Mouse (Mus musculus) kidney, postnatal 0 days (tissue): Measurements from ENCODE around the gene Vps45. TPM values are rescaled to one million over a fixed set of nuclear protein-coding genes. Genes with fewer than 3 reads are reported as not detected.

ENCODE experiments used
- ATAC-seq: fragments of 200-750 bp; cut with Nextera tagmentation; replicated peaks from 2 replicates; pipeline ENCODE4 v1.8.0; 2017; ENCODE audit warnings: low read depth, moderate number of reproducible peaks, moderate TSS enrichment, moderate library complexity; ENCODE audit not compliant: low FRiP score
- DNase-seq: peaks from one replicate; pipeline ENCODE4 v3.0.0-alpha.2; 2016; ENCODE audit warnings: low spot score
- H3K27ac ChIP-seq: fragments of 300-500 bp; sonication (generic); 2 replicates; pipeline ENCODE4 v1.5.1; 2014; ENCODE audit warnings: mild to moderate bottlenecking
- H3K27me3 ChIP-seq: fragments of 300-500 bp; sonication (generic); 2 replicates; pipeline ENCODE4 v1.6.1; 2014; ENCODE audit warnings: low read length, mixed read lengths; ENCODE audit not compliant: insufficient read depth
- H3K36me3 ChIP-seq: fragments of 300-500 bp; sonication (generic); 2 replicates; pipeline ENCODE4 v1.6.1; 2014; ENCODE audit warnings: low read length, mixed read lengths; ENCODE audit not compliant: insufficient read depth
- H3K4me1 ChIP-seq: fragments of 300-500 bp; sonication (generic); replicated peaks from 2 replicates; pipeline ENCODE4 v1.6.1; 2014; ENCODE audit warnings: antibody characterized with exemption, low read length, mixed read lengths; ENCODE audit not compliant: insufficient read depth
- H3K4me2 ChIP-seq: fragments of 300-500 bp; sonication (generic); 2 replicates; pipeline ENCODE4 v1.6.1; 2014; ENCODE audit warnings: mild to moderate bottlenecking, low read length, moderate library complexity, mixed read lengths
- H3K4me3 ChIP-seq: fragments of 300-500 bp; sonication (generic); replicated peaks from 2 replicates; pipeline ENCODE4 v1.5.1; 2014; ENCODE audit warnings: low read depth, low read length
- H3K9ac ChIP-seq: fragments of 300-500 bp; sonication (generic); 2 replicates; pipeline ENCODE4 v1.6.1; 2014; ENCODE audit warnings: low read depth, low read length
- H3K9me3 ChIP-seq: fragments of 300-500 bp; sonication (generic); replicated peaks from 2 replicates; pipeline ENCODE4 v1.6.1; 2016; ENCODE audit warnings: low read length, inconsistent platforms, mixed read lengths
- CTCF ChIP-seq: IDR thresholded peaks from 2 replicates; pipeline ENCODE4 v1.5.1; 2016; ENCODE audit warnings: antibody characterized with exemption, low read depth, mild to moderate bottlenecking, moderate library complexity
- WGBS: fragments of 180-500 bp; shearing (Covaris S2); extraction: QIAGEN DNeasy Blood & Tissue Kit; methylation state at CpG from one replicate; pipeline ENCODE4 v1.1.7; 2014; 5-methylcytosine and 5-hydroxymethylcytosine counted together
- polyA plus RNA-seq: library from polyadenylated mRNA; unstranded; fragments of >200 nt; fragmentation: Nextera tagmentation; extraction: Ambion mirVana; gene quantifications from 2 replicates; pipeline ENCODE4 v1.2.1, GENCODE M21; 2015

Gene Vps45
- polyA plus RNA-seq, 1 experiment from 2014 or later, result 41.9 TPM

DNA sequence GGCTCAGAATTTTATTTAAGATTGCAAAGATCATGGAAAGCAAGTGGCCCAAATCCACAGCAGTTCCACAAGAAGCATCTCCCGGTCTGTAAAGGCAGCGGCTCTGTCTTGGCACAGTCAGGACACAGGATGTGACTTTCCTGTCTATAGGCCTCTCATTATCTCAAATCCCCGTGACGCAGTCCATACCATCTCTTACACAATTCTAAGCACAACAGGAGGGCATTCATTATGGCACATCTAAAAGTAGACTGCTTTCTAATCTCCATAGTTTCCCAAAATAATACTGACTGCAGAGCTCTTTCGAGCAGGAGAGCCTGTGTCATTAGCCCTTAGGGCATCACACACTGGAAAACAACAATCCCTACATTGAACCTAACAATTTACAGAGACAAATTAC, 45.5 kb downstream of the Vps45 start:
- H3K27ac ChIP-seq, result no peak overlapping the region
- ATAC-seq, result no peak

DNA sequence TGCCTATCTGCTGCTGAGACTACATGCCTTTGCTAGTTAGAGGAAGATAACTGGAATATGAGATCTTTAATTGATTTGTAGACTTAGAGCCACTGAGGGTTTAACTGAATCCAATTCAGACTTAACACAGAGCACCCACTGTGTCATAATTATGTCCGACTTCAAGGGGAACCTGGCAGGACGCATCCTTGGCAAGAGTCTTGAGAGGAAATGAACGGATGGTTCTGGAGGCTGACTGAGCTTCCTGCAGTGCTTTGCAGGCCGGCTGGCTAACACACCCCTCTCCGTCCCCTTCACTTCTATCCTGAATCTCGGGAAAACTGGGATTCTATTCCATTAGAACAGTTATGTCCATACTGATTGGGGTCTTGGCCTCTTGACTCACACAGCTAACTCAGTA, 49.8 kb downstream of the Vps45 start:
- Histone ChIP-seq H3K27me3 (no peaks in the 10 kb centered on the region), H3K4me3 (no peak overlapping the region), H3K36me3 (no peaks in the 10 kb centered on the region), H3K27ac (no peak overlapping the region), H3K9me3 (no peaks in the 10 kb centered on the region), H3K4me2 (no peak overlapping the region), H3K9ac (no peak overlapping the region), H3K4me1 (no peaks in the 10 kb centered on the region)
- WGBS, result 79% methylated on average over 6 of the region's 6 CpGs
- no peak for TF ChIP-seq CTCF
- ATAC-seq (no peak), DNase-seq (no peak)

More for the DNA sequence above, 45.5 kb downstream of the Vps45 start:
- DNase-seq, result no peak
- H3K4me3 ChIP-seq, result no peak overlapping the region
- H3K9me3 ChIP-seq, result no peaks in the 10 kb centered on the region
- no peak overlapping the region for H3K9ac ChIP-seq
- no peaks in the 10 kb centered on the region for H3K4me1 ChIP-seq
- H3K36me3 ChIP-seq, result no peaks in the 10 kb centered on the region
- H3K4me2 ChIP-seq, result no peak overlapping the region
- 70% methylated on average over 5 of the region's 5 CpGs for WGBS
- H3K27me3 ChIP-seq, result no peaks in the 10 kb centered on the region
- no peak for TF ChIP-seq CTCF

DNA sequence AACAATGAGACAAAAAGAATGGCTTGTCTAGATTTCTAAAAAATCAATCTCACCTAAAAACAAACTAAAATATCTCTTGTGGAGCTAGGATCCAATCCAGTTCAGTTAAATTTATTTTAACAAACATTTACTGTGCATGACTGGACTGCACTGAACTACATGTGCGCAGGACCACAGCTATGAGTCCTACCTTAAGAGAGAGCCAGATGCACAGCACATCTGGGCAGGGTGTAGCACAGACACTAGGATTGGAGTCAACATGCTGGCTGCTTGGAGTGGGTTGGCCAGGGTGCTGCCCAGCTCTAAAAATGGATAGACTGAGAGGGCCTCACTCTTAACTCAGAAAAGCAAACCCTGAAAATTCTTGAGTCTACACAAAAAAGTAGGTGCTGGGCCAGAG, 56.7 kb downstream of the Vps45 start:
- TF ChIP-seq CTCF, result no peak
- no peak for ATAC-seq
- 94% methylated on average over 1 of the region's 1 CpGs for WGBS
- Histone ChIP-seq H3K4me2 (no peak overlapping the region), H3K27ac (no peak overlapping the region), H3K4me1 (no peaks in the 10 kb centered on the region), H3K36me3 (no peaks in the 10 kb centered on the region), H3K9ac (no peak overlapping the region), H3K27me3 (no peaks in the 10 kb centered on the region), H3K4me3 (no peak overlapping the region), H3K9me3 (no peaks in the 10 kb centered on the region)
- DNase-seq, result no peak

DNA sequence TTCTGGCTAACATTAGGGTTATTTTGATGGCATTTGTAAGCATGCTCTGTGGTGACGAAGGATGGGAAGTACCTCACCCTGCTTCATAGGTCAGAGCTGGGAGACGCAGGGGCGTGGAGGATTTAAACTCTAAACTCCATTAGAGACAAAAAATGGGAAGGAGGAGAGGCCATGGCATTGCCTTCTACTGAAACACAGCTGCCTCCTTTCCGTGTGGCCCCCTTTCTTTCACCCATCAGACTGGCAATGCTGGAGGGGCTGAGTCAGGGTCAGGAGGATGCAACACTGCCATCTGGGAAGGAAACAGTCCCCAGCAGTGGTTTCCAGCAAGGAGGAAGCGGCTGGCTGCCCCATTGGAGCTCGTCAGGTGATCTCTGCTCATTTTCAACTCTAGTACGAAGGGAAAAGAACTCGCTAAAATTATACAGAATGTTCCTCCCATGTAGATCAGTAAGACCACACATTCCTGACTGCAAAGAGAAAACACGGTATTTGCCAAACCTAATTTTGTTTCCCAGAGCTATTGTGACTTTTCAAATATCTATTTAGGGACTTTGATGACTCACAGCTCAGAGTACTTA, 57.3 kb downstream of the Vps45 start:
- Histone ChIP-seq H3K36me3 (no peaks in the 10 kb centered on the region), H3K27me3 (no peaks in the 10 kb centered on the region), H3K9ac (no peak overlapping the region), H3K4me2 (no peak overlapping the region), H3K4me1 (no peaks in the 10 kb centered on the region), H3K27ac (no peak overlapping the region), H3K9me3 (no peaks in the 10 kb centered on the region), H3K4me3 (no peak overlapping the region)
- DNase-seq, result no peak
- WGBS, result 67% methylated on average over 9 of the region's 9 CpGs
- no peak for ATAC-seq
- no peak for TF ChIP-seq CTCF

DNA sequence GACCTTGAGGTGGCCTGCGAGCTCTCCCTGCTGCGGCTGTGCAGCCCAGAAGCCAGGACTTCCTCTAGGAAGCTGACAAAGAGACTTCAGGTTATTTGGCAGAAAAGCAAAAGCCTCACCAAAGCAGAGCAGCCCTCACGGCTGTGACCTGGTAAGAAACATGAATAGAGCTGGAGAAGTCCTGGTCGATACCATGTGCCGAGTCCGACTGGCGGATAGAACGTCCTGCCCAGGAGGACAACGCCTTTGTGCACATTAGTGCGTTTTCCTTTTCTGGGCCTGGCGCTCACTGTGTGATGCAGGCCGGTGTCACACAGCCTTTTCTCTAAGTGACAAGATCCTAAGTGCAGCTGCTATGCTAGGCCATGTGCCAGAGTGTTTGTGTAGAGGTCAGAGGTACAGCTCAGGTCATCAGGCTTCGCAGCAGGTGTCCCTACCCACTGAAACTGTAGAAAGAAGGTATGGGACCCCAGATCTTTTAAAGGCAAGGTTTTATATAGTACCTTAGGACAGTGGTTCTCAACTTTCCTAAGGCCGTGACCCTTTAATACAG, 58.1 kb downstream of the Vps45 start:
- no peak for DNase-seq
- H3K36me3 ChIP-seq, result no peaks in the 10 kb centered on the region
- no peak for ATAC-seq
- H3K4me3 ChIP-seq, result no peak overlapping the region
- H3K4me1 ChIP-seq, result no peaks in the 10 kb centered on the region
- H3K4me2 ChIP-seq, result no peak overlapping the region
- no peaks in the 10 kb centered on the region for H3K27me3 ChIP-seq
- 76% methylated on average over 14 of the region's 14 CpGs for whole genome bisulfite sequencing
- H3K27ac ChIP-seq, result no peak overlapping the region
- H3K9ac ChIP-seq, result no peak overlapping the region
- no peaks in the 10 kb centered on the region for H3K9me3 ChIP-seq
- TF ChIP-seq CTCF, result no peak

DNA sequence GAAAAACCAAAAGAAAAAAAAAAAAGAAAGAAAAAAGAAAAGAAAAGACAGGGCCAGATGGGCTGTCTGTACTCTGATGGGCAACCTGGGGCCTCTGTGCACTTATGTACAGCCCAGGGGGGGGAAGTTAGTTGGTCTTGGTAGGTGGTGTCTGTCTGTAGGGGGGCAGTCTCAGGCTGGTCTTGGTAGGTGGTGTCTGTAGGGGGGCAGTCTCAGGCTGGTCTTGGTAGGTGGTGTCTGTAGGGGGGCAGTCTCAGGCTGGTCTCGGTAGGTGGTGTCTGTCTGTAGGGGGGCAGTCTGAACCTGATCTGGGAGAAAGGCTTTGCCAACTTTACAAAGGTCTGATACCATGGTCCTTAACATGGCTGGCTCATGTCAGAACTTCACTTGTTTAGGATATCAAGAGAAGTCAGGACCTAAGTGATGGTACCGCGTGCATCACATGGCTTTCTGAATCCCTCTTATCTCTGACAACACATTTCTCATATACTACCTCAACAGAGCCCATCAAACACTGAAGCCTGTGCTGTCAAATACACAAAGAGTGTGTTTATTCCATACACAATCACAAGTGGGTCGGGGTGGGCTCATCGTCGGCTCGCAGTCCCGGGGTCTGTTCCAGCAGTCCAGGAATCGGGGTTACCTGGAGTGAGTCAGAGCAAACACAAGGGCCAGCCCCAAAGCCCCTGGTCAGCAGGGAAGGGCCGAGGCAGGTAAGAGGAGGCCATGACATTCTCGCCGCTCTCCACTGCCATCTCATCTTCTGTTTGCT, 58.8 kb downstream of the Vps45 start:
- no peak overlapping the region for H3K4me3 ChIP-seq
- no peak for ATAC-seq
- no peaks in the 10 kb centered on the region for H3K4me1 ChIP-seq
- H3K4me2 ChIP-seq, result no peak overlapping the region
- 85% methylated on average over 12 of the region's 12 CpGs for WGBS
- TF ChIP-seq CTCF, result no peak
- no peaks in the 10 kb centered on the region for H3K36me3 ChIP-seq
- H3K9ac ChIP-seq, result no peak overlapping the region
- H3K27me3 ChIP-seq, result no peaks in the 10 kb centered on the region
- no peak overlapping the region for H3K27ac ChIP-seq
- no peaks in the 10 kb centered on the region for H3K9me3 ChIP-seq
- DNase-seq, result no peak
